Mouse (Mus musculus) spleen, adult 2 months (tissue): ENCODE measurements around the gene Fam117a.

Source experiments
- CTCF ChIP-seq: fragments of 200-500 bp; IDR thresholded peaks from 2 replicates; pipeline ENCODE4 v1.5.1; 2011; ENCODE audit warnings: mild to moderate bottlenecking, inconsistent platforms; ENCODE audit not compliant: insufficient read depth, insufficient read length, insufficient replicate concordance; ENCODE audit errors: extremely low read depth
- POLR2A ChIP-seq: fragments of 200-500 bp; IDR thresholded peaks from 2 replicates; pipeline ENCODE4 v1.6.1; 2011; ENCODE audit warnings: low read depth, low read length, inconsistent platforms

DNA sequence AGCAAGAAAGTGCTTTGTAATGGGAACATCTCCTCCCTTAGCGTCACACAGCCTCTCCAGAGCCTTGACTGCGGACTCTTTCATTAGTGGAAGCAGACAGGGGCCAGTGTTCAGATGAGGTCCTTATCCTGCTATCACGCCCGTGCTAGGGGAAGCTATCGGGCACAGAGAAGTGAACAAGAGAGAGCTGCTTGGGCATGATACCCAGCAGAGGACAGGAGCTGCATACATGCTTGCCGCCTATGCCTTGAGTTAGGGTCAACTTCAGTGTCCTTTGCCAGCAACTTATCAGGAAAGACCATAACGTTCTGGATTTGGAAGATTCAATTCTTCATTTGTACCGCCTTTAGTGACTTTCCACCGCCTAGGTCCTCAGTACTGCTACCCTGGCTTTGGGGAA, 3.0 kb upstream of the Fam117a start:
- TF ChIP-seq POLR2A (no peak), CTCF (no peak)
